Mouse (Mus musculus) Patski (cell line): ENCODE results near the gene Abcc12. TPM values are rescaled to one million over a fixed set of nuclear protein-coding genes. Genes with fewer than 3 reads are reported as not detected.
A peak's percentile ranks its signal among the peaks of the same experiment; 100 is the strongest.

Source experiments
- ATAC-seq: fragments of 100-300 bp; one replicate; pipeline ENCODE4 v1.8.0; 2021
- CTCF ChIA-PET: fragments of 350-600 bp; sonication (Branson Sonifier 250); formaldehyde crosslinking; loops from one replicate; lab custom pipeline; 2022; ENCODE audit warnings: inconsistent platforms; lab: Charles Lee
- POLR2A ChIA-PET: fragments of 350-600 bp; sonication (Branson Sonifier 250); formaldehyde crosslinking; loops from one replicate; lab custom pipeline; 2022; ENCODE audit warnings: antibody characterized with exemption, inconsistent platforms; lab: Charles Lee
- DNase-seq: peaks from one replicate; pipeline ENCODE4 v3.0.0-alpha.2; 2011; ENCODE audit warnings: low read depth, low spot score
- H3K27me3 ChIP-seq: fragments of 371-371 bp; one replicate; pipeline ENCODE4 v1.5.1; 2021
- CTCF ChIP-seq: fragments of 100-300 bp; IDR thresholded peaks from one replicate; pipeline ENCODE4 v1.5.1; 2021
- in situ Hi-C: fragments of 300-500 bp; cut with MboI; formaldehyde crosslinking; loops from 3 replicates; pipeline ENCODE4 v1.11.1; 2018; ENCODE audit warnings: low pct_unique_long_range_greater_than_20kb, mixed read lengths
- polyA plus RNA-seq: library from polyadenylated mRNA; unstranded; gene quantifications from one replicate; pipeline ENCODE4 v1.2.3, GENCODE M21; 2021

The Abcc12 gene
- polyA plus RNA-seq, 1 experiment from 2014 or later, result 0.03 TPM

GRCm38 (mm10) chr8:86600311-86600710 lies 19.8 kb upstream of the Abcc12 start:
- DNase-seq (no peak), ATAC-seq (no peak)
- in situ Hi-C loops, result no loop called here
- ChIA-PET CTCF (interaction anchor here (2.6 kb wide), 1 partner anchor 15 kb away, joined by 12 read pairs; no protein-coding TSS in a partner anchor), POLR2A (no interaction called here)
- peaks cover 51% of the 10 kb centered on the region for H3K27me3 ChIP-seq
- no peak for TF ChIP-seq CTCF

- TF ChIP-seq CTCF, result no peak
- peaks cover 44% of the 10 kb centered on the region for H3K27me3 ChIP-seq
- CTCF ChIA-PET, result interaction anchor here (0.7 kb wide), 1 partner anchor 13 kb away, joined by 3 read pairs; no protein-coding TSS in a partner anchor
- ATAC-seq, result no peak
- POLR2A ChIA-PET, result no interaction called here
- DNase-seq, result no peak
- in situ Hi-C loops, result no loop called here
These were observed 18.8 kb upstream of the Abcc12 start for GRCm38 (mm10) chr8:86599299-86599698.

- POLR2A ChIA-PET, result no interaction called here
These were observed 17.2 kb upstream of the Abcc12 start for GRCm38 (mm10) chr8:86597681-86598080.

DNA sequence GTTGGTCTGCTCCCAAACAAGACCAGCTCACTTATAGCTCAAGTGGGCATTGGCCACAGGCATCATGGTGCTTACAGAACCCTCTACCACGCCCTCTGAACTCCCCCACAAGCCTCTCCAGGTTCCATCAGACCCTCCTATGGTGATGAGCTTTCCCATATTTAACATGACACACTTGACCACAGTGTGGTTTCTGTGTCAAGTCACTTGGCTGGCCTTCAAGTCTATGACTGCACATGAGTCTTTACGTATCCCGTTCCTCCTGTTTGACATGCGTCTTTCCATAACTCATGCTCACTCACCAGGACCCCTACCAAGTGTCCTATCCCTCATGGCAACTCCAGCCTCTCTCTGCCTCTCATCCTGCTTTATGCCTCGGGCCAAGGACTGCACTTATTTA lies 15.2 kb upstream of the Abcc12 start:
- peaks cover 19% of the 10 kb centered on the region for H3K27me3 ChIP-seq
- no peak for ATAC-seq
- POLR2A ChIA-PET, result no interaction called here
- DNase-seq, result no peak
- CTCF ChIA-PET, result interaction anchor here (5.0 kb wide), 1 partner anchor 10 kb away, joined by 19 read pairs; no protein-coding TSS in a partner anchor
- in situ Hi-C loops, result no loop called here
- TF ChIP-seq CTCF, result no peak

More at GRCm38 (mm10) chr8:86597681-86598080, 17.2 kb upstream of the Abcc12 start:
- DNase-seq (no peak), ATAC-seq (no peak)
- CTCF ChIA-PET, result interaction anchor here (0.8 to 5.0 kb wide), 2 partner anchors 12 to 897 kb away, joined by 3 to 19 read pairs; partner anchors contain the start of gene Neto2
- no peak for TF ChIP-seq CTCF
- peaks cover 32% of the 10 kb centered on the region for H3K27me3 ChIP-seq
- in situ Hi-C loops, result no loop called here

DNA sequence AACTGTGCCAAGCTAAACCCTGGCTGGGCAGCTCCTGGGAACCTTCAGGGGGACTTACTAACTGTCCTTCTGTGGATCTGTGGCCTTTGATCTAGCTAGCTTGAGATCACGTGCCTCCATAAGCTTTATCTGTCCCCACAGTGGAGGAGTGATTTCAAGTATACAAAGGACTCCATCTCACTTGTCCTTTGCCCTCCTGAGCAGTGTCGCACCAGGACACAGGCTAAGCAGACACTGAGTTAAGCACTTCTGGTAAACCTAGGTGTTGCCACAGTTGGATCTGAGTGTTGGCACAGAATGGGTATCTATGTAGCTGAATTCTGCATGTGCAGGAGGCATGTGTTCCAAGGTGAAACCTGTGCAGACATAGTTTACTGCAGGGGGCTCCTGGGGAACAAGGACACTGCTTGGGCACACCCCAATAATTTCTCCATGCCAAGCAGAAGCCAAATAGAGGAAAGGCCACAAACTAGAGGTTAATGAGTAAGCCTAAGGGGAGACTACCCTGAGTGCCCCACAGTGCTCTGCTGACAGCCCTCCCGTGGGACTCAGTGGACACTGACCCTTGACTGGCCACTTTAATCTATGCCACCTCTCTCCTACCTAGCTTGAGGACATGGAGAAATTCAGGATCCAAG lies 13.8 kb upstream of the Abcc12 start:
- TF ChIP-seq CTCF, result no peak
- ATAC-seq (no peak), DNase-seq (no peak)
- in situ Hi-C loops, result no loop called here
- ChIA-PET CTCF (interaction anchor here (5.0 kb wide), 1 partner anchor 9 kb away, joined by 19 read pairs; no protein-coding TSS in a partner anchor), POLR2A (no interaction called here)
- H3K27me3 ChIP-seq, result peaks cover 12% of the 10 kb centered on the region

- TF ChIP-seq CTCF, result no peak
- in situ Hi-C loops, result no loop called here
- POLR2A ChIA-PET, result interaction anchor here (0.6 kb wide), 1 partner anchor 883 kb away, joined by 3 read pairs; no protein-coding TSS in a partner anchor
- H3K27me3 ChIP-seq, result peaks cover 12% of the 10 kb centered on the region
- DNase-seq (no peak), ATAC-seq (no peak)
- CTCF ChIA-PET, result no interaction called here
These were observed 12.6 kb upstream of the Abcc12 start for GRCm38 (mm10) chr8:86593099-86593498.

GRCm38 (mm10) chr8:86588338-86588737 lies 7.9 kb upstream of the Abcc12 start:
- CTCF ChIA-PET, result no interaction called here
- peaks cover 3% of the 10 kb centered on the region for H3K27me3 ChIP-seq
- ATAC-seq (no peak), DNase-seq (no peak)
- POLR2A ChIA-PET, result no interaction called here
- in situ Hi-C loops, result loop anchor here (5.0 to 10.0 kb wide), 5 partner anchors 319 to 1124 kb away; no protein-coding TSS in a partner anchor
- no peak for TF ChIP-seq CTCF

GRCm38 (mm10) chr8:86586642-86587041 lies 6.2 kb upstream of the Abcc12 start:
- TF ChIP-seq CTCF, result peak; percentile 65
- in situ Hi-C loops, result loop anchor here (5.0 to 10.0 kb wide), 5 partner anchors 321 to 1122 kb away; no protein-coding TSS in a partner anchor
- ChIA-PET CTCF (interaction anchor here (0.8 to 3.7 kb wide), 25 partner anchors 9 to 1055 kb away, joined by 3 to 48 read pairs (median 5); partner anchors contain the start of gene Neto2), POLR2A (no interaction called here)
- no peaks in the 10 kb centered on the region for H3K27me3 ChIP-seq
- DNase-seq (no peak), ATAC-seq (no peak)

DNA sequence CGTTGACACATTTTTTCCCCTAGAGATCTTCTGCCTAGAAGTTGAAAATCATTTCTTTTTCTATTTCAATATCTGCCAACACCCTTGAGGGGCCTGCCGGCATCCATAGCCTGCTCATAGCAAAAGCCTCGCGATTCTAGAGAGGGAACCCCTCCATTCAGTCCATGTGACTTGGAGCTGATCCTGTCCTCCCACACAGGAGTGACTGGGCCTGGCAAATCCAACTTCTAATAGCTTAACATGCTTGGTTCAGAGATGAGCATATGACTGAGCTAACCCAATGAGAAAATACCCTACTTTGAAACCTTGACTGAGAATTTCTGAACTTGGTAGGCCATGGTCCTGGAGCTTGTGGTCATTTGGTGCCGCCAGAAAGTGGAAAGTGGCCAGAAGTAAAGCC lies 5.6 kb upstream of the Abcc12 start:
- no peak for TF ChIP-seq CTCF
- in situ Hi-C loops, result loop anchor here (5.0 to 10.0 kb wide), 5 partner anchors 321 to 1121 kb away; no protein-coding TSS in a partner anchor
- ATAC-seq, result no peak
- ChIA-PET CTCF (interaction anchor here (0.8 to 3.7 kb wide), 32 partner anchors 10 to 1054 kb away, joined by 3 to 48 read pairs (median 5); partner anchors contain the start of gene Neto2), POLR2A (interaction anchor here (0.6 to 1.2 kb wide), 3 partner anchors 142 to 869 kb away, joined by 3 to 5 read pairs (median 4); no protein-coding TSS in a partner anchor)
- no peak for DNase-seq
- H3K27me3 ChIP-seq, result no peaks in the 10 kb centered on the region

DNA sequence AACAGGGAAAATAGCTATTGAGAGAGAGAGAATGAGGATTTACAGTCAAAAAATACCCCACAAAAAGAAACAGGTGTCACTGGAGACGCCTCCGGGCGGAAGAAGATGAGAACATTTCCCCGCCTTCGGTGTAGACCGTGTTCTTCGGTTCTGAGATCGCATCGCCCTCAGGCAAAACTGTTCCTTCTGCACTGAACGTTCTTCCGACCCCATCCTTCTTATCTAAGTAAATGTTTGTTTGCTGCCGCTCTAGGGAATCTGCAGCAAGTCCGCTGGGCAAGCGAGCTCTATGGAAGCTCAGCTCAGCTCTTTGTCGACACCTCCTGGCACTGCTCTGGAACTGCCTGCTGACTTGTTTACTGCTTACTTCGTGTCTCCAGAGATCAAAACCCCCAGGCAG lies 5.0 kb upstream of the Abcc12 start:
- peak; percentile 35 for DNase-seq
- no peaks in the 10 kb centered on the region for H3K27me3 ChIP-seq
- CTCF ChIA-PET, result interaction anchor here (0.7 to 3.7 kb wide), 40 partner anchors 9 to 1124 kb away, joined by 3 to 48 read pairs (median 4); partner anchors contain the start of gene Neto2
- peak; percentile 95 for TF ChIP-seq CTCF
- ATAC-seq, result peak; percentile 82
- POLR2A ChIA-PET, result interaction anchor here (0.6 to 1.2 kb wide), 4 partner anchors 49 to 868 kb away, joined by 3 to 5 read pairs (median 4); no protein-coding TSS in a partner anchor
- in situ Hi-C loops, result loop anchor here (5.0 to 10.0 kb wide), 5 partner anchors 322 to 1121 kb away; no protein-coding TSS in a partner anchor
